Mouse (Mus musculus) neural tube, embryonic 14.5 days (tissue): Measurements from ENCODE around the gene 4930568D16Rik. TPM values are rescaled to one million over a fixed set of nuclear protein-coding genes. Genes with fewer than 3 reads are reported as not detected.

Source experiments
- ATAC-seq: fragments of 200-750 bp; cut with Nextera tagmentation; 2 replicates; pipeline ENCODE4 v1.8.0; 2017; ENCODE audit warnings: low read depth, mild to moderate bottlenecking, moderate TSS enrichment, moderate library complexity
- H3K27ac ChIP-seq: fragments of 300-500 bp; sonication (generic); 2 replicates; pipeline ENCODE4 v1.5.1; 2014; ENCODE audit warnings: low read depth, mild to moderate bottlenecking, control low read depth, low read length, moderate library complexity, mixed read lengths
- H3K27me3 ChIP-seq: fragments of 300-500 bp; sonication (generic); 2 replicates; pipeline ENCODE4 v1.6.1; 2014; ENCODE audit warnings: low read length; ENCODE audit not compliant: control insufficient read depth, insufficient read depth
- H3K36me3 ChIP-seq: fragments of 300-500 bp; sonication (generic); 2 replicates; pipeline ENCODE4 v1.6.1; 2014; ENCODE audit warnings: low read length, mixed read lengths; ENCODE audit not compliant: control insufficient read depth, insufficient read depth
- H3K4me1 ChIP-seq: fragments of 300-500 bp; sonication (generic); 2 replicates; pipeline ENCODE4 v1.6.1; 2014; ENCODE audit warnings: low read length; ENCODE audit not compliant: control insufficient read depth, insufficient read depth
- H3K4me2 ChIP-seq: fragments of 300-500 bp; sonication (generic); 2 replicates; pipeline ENCODE4 v1.6.1; 2014; ENCODE audit warnings: mild to moderate bottlenecking, low read depth, low read length, control low read depth
- H3K4me3 ChIP-seq: fragments of 300-500 bp; sonication (generic); 2 replicates; pipeline ENCODE4 v1.5.1; 2014; ENCODE audit warnings: low read depth, low read length, control low read depth, mixed read lengths
- H3K9ac ChIP-seq: fragments of 300-500 bp; sonication (generic); replicated peaks from 2 replicates; pipeline ENCODE4 v1.6.1; 2014; ENCODE audit warnings: low read depth, mild to moderate bottlenecking, control low read depth, low read length, mixed read lengths
- H3K9me3 ChIP-seq: fragments of 300-500 bp; sonication (generic); 2 replicates; pipeline ENCODE4 v1.6.1; 2016; ENCODE audit warnings: low read length; ENCODE audit not compliant: control insufficient read depth
- WGBS: fragments of 180-500 bp; shearing (Covaris S2); extraction: QIAGEN DNeasy Blood & Tissue Kit; methylation state at CpG from one replicate; pipeline ENCODE4 v1.1.7; 2014; 5-methylcytosine and 5-hydroxymethylcytosine counted together
- polyA plus RNA-seq: library from polyadenylated mRNA; unstranded; fragments of >200 nt; fragmentation: Nextera tagmentation; extraction: Ambion mirVana; gene quantifications from 2 replicates; pipeline ENCODE4 v1.2.1, GENCODE M21; 2014

4930568D16Rik gene
- polyA plus RNA-seq, 1 experiment from 2014 or later: not detected

DNA sequence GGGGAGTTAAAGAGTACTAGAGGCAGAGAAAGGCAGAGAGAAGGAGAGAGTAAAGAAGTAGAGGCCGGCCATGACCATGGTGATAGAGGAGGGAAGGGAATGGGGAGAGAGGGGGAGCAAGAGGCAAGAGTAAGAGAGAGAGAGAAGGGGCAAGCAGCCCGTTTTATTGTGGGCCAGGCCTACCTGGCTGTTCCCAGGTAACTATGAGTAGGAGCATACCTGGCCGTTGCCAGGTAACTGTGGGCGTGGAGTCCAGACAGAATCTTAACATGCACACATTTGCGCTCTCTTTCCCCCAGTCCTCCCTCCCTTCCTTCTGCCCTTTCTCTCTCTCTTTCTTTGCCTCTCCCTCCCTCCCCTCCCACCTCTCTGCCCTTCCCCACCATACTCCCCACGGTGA, 39.7 kb upstream of the 4930568D16Rik start:
- H3K9me3 ChIP-seq: no peaks in the 10 kb centered on the region
- H3K4me3 ChIP-seq: no peak overlapping the region
- no peak overlapping the region for H3K4me2 ChIP-seq
- H3K36me3 ChIP-seq: no peaks in the 10 kb centered on the region
- H3K27me3 ChIP-seq: no peaks in the 10 kb centered on the region
- no peak overlapping the region for H3K27ac ChIP-seq
- 90% methylated on average over 6 of the region's 6 CpGs for WGBS
- ATAC-seq: no peak
- H3K9ac ChIP-seq: no peak overlapping the region
- no peaks in the 10 kb centered on the region for H3K4me1 ChIP-seq

DNA sequence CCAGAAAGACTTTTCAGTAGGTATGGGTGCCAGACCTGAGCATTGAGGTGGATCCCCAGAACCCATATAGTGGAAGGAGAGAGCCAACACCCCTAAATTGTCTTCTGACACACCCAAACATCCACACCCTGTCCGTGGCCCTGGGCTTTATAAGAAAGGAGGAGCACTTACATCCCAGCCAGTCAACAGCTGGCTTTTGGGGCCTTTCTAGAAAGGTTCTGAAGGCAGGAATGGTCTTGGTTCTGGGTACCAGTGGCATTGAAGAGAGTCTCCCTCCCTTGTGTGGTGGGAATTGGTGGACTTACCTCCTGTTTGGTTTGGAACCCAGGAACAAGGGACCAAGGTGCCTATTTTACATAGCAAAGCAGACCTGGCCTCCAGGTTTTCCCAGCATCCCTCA, 39.1 kb upstream of the 4930568D16Rik start:
- Histone ChIP-seq H3K27me3 (no peaks in the 10 kb centered on the region), H3K36me3 (no peaks in the 10 kb centered on the region), H3K4me1 (no peaks in the 10 kb centered on the region), H3K4me2 (no peak overlapping the region), H3K27ac (no peak overlapping the region), H3K9ac (no peak overlapping the region), H3K9me3 (no peaks in the 10 kb centered on the region), H3K4me3 (no peak overlapping the region)
- no peak for ATAC-seq
- 72% methylated on average over 1 of the region's 1 CpGs for WGBS

DNA sequence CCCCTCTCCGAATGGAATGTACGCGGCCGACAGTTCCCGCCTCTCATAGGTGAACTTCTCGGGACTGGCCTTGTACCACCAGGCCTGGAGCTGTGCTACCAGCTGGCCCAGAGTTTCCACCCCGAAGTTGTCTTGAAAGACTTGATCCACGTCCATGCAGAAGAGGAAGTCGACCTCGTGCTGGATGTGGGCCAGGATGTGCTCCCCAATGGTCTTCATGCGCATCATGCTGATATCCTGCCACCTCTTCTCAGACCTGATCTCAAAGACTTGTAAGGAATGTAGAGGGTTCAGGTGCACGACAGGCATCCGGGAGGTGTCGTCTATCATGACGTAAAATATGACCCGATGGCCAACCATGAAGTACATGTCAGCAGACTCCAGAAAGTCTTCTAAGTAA, 34.9 kb upstream of the 4930568D16Rik start:
- H3K36me3 ChIP-seq: no peaks in the 10 kb centered on the region
- WGBS: 94% methylated on average over 16 of the region's 16 CpGs
- ATAC-seq: no peak

DNA sequence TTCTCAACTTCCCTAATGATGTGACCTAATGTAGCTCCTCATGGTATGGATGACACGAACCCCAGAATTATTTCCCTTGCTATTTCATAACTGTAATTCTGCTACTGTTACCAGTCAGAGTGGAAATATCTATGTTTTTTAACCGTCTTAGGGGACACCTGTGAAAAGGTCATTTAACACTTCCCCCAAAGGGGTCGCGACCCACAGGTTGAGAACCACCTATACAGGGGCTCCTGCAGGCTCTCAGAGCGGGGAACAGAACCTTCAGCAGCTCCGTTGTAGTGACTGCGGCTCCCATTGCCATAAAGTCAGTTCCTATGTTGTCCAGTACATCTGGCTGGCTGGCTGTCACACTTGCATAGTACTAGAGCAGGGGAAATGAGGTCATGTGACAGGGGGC, 33.2 kb upstream of the 4930568D16Rik start:
- Histone ChIP-seq H3K4me2 (no peak overlapping the region), H3K4me3 (no peak overlapping the region), H3K36me3 (no peaks in the 10 kb centered on the region), H3K27me3 (no peaks in the 10 kb centered on the region), H3K9me3 (no peaks in the 10 kb centered on the region), H3K9ac (no peak overlapping the region), H3K4me1 (no peaks in the 10 kb centered on the region), H3K27ac (no peak overlapping the region)
- WGBS: 90% methylated on average over 7 of the region's 7 CpGs
- no peak for ATAC-seq

More for the DNA sequence above, 34.9 kb upstream of the 4930568D16Rik start:
- no peak overlapping the region for H3K9ac ChIP-seq
- no peaks in the 10 kb centered on the region for H3K27me3 ChIP-seq
- H3K4me1 ChIP-seq: no peaks in the 10 kb centered on the region
- H3K9me3 ChIP-seq: no peaks in the 10 kb centered on the region
- H3K4me3 ChIP-seq: no peak overlapping the region
- H3K27ac ChIP-seq: no peak overlapping the region
- H3K4me2 ChIP-seq: no peak overlapping the region

DNA sequence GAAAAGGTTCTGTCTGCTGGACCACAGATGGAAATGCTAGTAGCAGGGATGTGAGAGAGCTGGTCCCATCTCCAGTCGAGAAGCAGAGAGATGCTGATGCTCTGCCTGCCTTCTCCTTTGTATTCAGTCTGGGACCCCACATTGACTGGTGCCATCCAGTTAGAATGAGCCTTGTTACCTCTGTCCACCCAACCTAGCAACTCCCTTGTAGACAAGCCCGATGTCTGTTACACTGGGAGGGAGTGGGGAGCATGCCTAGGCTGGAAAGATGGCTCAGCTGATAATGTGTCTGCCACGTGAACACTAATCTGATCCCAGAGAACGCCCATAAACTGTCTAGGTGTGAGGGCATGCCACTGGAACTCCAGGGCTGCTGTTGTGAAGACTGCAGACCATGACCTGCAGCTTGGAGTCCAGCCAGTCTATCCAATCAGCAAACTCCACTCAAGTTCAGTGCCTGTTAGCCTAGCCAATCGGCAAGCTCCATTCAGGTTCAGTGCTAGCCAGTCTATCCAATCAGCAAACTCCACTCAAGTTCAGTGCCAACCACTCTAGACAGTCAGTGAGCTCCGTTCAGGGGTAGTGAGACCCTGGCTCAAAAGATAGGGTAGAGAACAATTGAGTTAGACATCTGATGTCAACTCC, 30.8 kb upstream of the 4930568D16Rik start:
- Histone ChIP-seq H3K9ac (no peak overlapping the region), H3K4me1 (no peaks in the 10 kb centered on the region), H3K36me3 (no peaks in the 10 kb centered on the region), H3K4me2 (no peak overlapping the region), H3K27me3 (no peaks in the 10 kb centered on the region), H3K27ac (no peak overlapping the region), H3K9me3 (no peaks in the 10 kb centered on the region), H3K4me3 (no peak overlapping the region)
- 88% methylated on average over 6 of the region's 6 CpGs for WGBS
- ATAC-seq: no peak

DNA sequence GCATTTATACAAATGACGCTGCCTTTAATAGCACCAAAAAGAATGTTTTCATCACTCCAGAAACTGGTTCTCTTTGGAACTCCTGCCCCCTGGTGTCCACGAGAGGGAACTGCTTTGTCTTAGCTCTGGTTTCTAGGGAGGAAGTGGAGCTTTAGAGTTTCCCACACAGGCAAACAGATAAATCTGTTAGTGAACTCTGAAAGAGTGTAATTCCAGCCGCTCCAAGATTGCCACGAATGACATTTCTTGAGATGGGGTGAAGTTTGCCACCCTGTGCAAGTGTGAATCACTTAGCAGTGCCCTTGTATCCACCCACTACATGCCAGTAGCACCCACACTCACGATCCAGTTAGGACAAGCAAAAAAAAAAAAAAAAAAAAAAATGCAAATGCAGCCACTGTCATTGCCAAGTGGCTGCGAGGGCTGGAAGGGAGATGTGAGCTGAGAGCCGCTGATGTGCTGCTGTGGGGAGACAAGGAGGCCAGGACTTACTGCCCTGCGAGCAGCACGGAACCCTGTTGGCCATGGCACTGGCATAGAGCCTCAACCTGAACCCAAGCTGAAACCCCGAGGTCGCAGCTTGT, 30.2 kb upstream of the 4930568D16Rik start:
- no peak; the same call in 1 of the 2 replicates for ATAC-seq
- H3K9ac ChIP-seq: no peak overlapping the region
- no peak overlapping the region for H3K4me2 ChIP-seq
- no peaks in the 10 kb centered on the region for H3K36me3 ChIP-seq
- WGBS: 53% methylated on average over 11 of the region's 11 CpGs
- no peaks in the 10 kb centered on the region for H3K27me3 ChIP-seq
- no peak overlapping the region for H3K27ac ChIP-seq
- H3K4me1 ChIP-seq: no peaks in the 10 kb centered on the region
- H3K4me3 ChIP-seq: no peak overlapping the region
- H3K9me3 ChIP-seq: no peaks in the 10 kb centered on the region

DNA sequence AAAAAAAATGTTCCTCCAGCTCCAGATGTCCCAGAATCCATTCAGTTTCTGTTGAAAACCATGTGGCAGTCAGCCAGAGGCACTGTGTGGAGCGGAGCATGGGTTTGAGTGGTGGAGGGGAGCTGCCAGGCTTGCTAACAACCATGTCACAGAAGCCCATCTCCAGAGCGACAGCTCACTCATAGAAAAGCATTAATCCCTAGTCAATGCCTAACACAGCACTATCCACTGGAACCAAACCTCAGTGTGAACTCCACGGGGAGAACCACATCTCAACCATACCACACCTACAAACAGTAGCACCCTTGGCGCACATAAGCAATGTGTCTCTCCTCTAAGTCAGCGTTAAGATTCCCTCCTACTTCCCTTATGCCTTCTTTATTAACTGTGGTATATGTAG, 29.6 kb upstream of the 4930568D16Rik start, which contains the start of gene 4930402F06Rik:
4930402F06Rik (minus strand) TSS at position 80 of the 400 bp plus-strand sequence.
- no peak for ATAC-seq
- H3K4me2 ChIP-seq: no peak within 1 kb of the TSS
- H3K9ac ChIP-seq: no peak within 1 kb of the TSS
- no peak within 1 kb of the TSS for H3K27ac ChIP-seq
- H3K4me1 ChIP-seq: no peaks in the 10 kb centered on the region
- H3K9me3 ChIP-seq: no peaks in the 10 kb centered on the region
- WGBS: 69% methylated on average over 5 of the region's 5 CpGs
- no peaks in the 10 kb centered on the region for H3K27me3 ChIP-seq
- no peak within 1 kb of the TSS for H3K4me3 ChIP-seq
- H3K36me3 ChIP-seq: no peaks in the 10 kb centered on the region

DNA sequence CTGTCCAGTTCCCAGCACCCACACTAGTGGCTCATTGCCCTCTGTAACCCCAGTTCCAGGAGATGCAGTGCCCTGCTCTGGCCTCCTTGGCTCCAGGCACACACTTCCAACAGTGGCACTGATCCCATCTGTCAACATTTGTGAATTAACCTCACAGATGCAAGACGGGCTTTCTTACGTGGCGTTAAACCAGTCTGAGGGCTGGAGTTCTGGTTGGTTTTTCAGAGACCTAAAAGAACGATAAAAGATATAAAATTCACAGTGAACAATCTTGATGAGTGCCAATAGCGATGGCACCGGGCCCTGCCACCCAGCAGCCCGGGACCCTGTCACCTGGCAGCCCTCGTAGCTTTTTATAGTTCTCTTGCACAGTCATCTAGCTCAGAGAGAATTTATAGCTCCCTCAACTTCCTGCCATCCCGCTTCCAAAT, 17.9 kb upstream of the 4930568D16Rik start:
- Histone ChIP-seq H3K9ac (no peak overlapping the region), H3K27me3 (no peaks in the 10 kb centered on the region), H3K9me3 (no peaks in the 10 kb centered on the region), H3K27ac (no peak overlapping the region), H3K4me2 (no peak overlapping the region), H3K4me1 (no peaks in the 10 kb centered on the region), H3K4me3 (no peak overlapping the region), H3K36me3 (no peaks in the 10 kb centered on the region)
- ATAC-seq: no peak
- WGBS: 52% methylated on average over 9 of the region's 9 CpGs

DNA sequence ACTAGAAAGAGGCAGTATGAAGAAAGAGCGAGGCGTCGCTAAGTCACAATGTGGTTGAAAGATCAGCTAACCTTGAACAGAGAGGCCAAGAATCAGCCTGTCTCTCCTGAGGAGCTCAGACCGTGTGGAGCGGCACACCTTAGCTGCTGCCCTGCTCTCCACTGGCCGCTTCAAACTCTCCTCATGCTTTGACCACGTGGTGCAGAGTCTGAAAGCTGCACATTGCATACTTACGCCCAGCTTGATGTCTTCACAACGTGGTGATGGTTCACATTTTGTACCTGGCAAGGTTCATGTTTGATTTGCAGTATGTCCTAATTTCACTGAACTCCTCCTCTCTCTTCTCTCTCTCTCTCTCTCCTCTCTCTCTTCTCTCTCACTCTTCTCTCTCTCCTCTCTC, 11.8 kb upstream of the 4930568D16Rik start:
- no peaks in the 10 kb centered on the region for H3K27me3 ChIP-seq
- no peak overlapping the region for H3K9ac ChIP-seq
- no peaks in the 10 kb centered on the region for H3K9me3 ChIP-seq
- no peak overlapping the region for H3K4me3 ChIP-seq
- no peaks in the 10 kb centered on the region for H3K4me1 ChIP-seq
- H3K27ac ChIP-seq: no peak overlapping the region
- no peaks in the 10 kb centered on the region for H3K36me3 ChIP-seq
- ATAC-seq: no peak
- H3K4me2 ChIP-seq: no peak overlapping the region
- 79% methylated on average over 9 of the region's 9 CpGs for WGBS
